Mouse (Mus musculus): ENCODE measurements at regions not wholly inside any gene's neighbourhood (a gene's known extent, or its start where the extent isn't known, plus 50 kb on each side); places are given as distances from the start of the nearest gene placed in this dataset.

DNA sequence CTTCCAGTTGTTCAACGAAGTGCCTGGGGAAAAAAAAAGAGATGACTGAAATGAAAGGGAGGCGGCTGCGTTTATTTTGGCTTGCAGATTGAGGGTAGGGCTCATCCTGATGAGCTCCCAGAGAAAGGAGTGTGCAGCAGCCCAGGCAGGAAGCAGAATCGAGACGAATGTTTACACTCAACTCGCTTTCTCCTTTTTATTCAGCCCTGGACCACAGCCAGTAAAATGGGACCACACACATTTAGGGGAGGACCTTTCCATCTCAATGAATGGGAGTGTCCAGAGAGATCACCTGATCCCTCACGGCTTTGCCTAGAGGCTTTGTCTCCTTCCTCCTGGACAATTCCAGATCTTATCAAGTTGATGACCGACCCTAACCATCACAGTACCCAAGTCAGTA, 198.8 kb upstream of the Srrm4 start:
- TF ChIP-seq EP300 (IDR thresholded peaks at IDR 0.05) (no peak), CTCF (IDR thresholded peaks at IDR 0.05) (no peak)

Measured in lung, postnatal 0 days (tissue).